Mouse (Mus musculus): Measurements from ENCODE around the gene Mag.

- TF ChIP-seq POLR2A (IDR thresholded peaks at IDR 0.05; ENCODE audit: low read depth, low read length), result no peak
- TF ChIP-seq CTCF (IDR thresholded peaks at IDR 0.05; ENCODE audit: extremely low read depth, insufficient read depth, insufficient read length, insufficient replicate concordance), result no peak
These were observed 2.0 kb upstream of the Mag start for GRCm38 (mm10) chr7:30916713-30917112.
